Mouse (Mus musculus) liver, embryonic 15.5 days (tissue): ENCODE results near the gene Uvrag. TPM values are rescaled to one million over a fixed set of nuclear protein-coding genes. Genes with fewer than 3 reads are reported as not detected.
"Not testable (repeated sequence)": the region's sequence is repeated elsewhere in the genome, so short reads cannot be mapped to it uniquely, and the experiment has no call there.

ENCODE experiments used
- ATAC-seq: fragments of 200-750 bp; cut with Nextera tagmentation; 2 replicates; pipeline ENCODE4 v1.8.0; 2017; ENCODE audit warnings: moderate number of reproducible peaks, mild to moderate bottlenecking, moderate library complexity; ENCODE audit not compliant: insufficient read depth
- H3K27ac ChIP-seq: fragments of 300-500 bp; sonication (generic); replicated peaks from 2 replicates; pipeline ENCODE4 v1.5.1; 2015; ENCODE audit warnings: mild to moderate bottlenecking, inconsistent platforms
- H3K27me3 ChIP-seq: fragments of 300-500 bp; sonication (generic); 2 replicates; pipeline ENCODE4 v1.6.1; 2015; ENCODE audit warnings: mild to moderate bottlenecking, inconsistent platforms
- H3K36me3 ChIP-seq: fragments of 300-500 bp; sonication (generic); replicated peaks from 2 replicates; pipeline ENCODE4 v1.6.1; 2015; ENCODE audit warnings: moderate library complexity, mild to moderate bottlenecking, inconsistent platforms
- H3K4me1 ChIP-seq: fragments of 300-500 bp; sonication (generic); replicated peaks from 2 replicates; pipeline ENCODE4 v1.6.1; 2015; ENCODE audit warnings: inconsistent platforms
- H3K4me2 ChIP-seq: fragments of 300-500 bp; sonication (generic); 2 replicates; pipeline ENCODE4 v1.6.1; 2015; ENCODE audit warnings: moderate library complexity, mild to moderate bottlenecking, inconsistent platforms
- H3K4me3 ChIP-seq: fragments of 300-500 bp; sonication (generic); replicated peaks from 2 replicates; pipeline ENCODE4 v1.5.1; 2015; ENCODE audit warnings: mild to moderate bottlenecking, inconsistent platforms
- H3K9ac ChIP-seq: fragments of 300-500 bp; sonication (generic); 2 replicates; pipeline ENCODE4 v1.6.1; 2015; ENCODE audit warnings: moderate library complexity, mild to moderate bottlenecking, inconsistent platforms
- H3K9me3 ChIP-seq: fragments of 300-500 bp; sonication (generic); replicated peaks from 2 replicates; pipeline ENCODE4 v1.6.1; 2016; ENCODE audit warnings: inconsistent platforms
- WGBS: fragments of 180-500 bp; shearing (Covaris S2); methylation state at CpG from one replicate; pipeline ENCODE4 v1.1.7; 2015; ENCODE audit warnings: mixed read lengths; ENCODE audit not compliant: insufficient replicate concordance; 5-methylcytosine and 5-hydroxymethylcytosine counted together
- polyA plus RNA-seq: library from polyadenylated mRNA; unstranded; fragments of >200 nt; fragmentation: Nextera tagmentation; extraction: Ambion mirVana; gene quantifications from 2 replicates; pipeline ENCODE4 v1.2.1, GENCODE M21; 2015

Gene Uvrag
- polyA plus RNA-seq, 1 experiment from 2014 or later = 8.3 TPM

- Histone ChIP-seq H3K36me3 (peaks cover 4% of the 10 kb centered on the region), H3K4me3 (no peak overlapping the region), H3K27me3 (no peaks in the 10 kb centered on the region), H3K27ac (no peak overlapping the region), H3K9me3 (no peaks in the 10 kb centered on the region), H3K4me1 (no peaks in the 10 kb centered on the region), H3K9ac (no peak overlapping the region), H3K4me2 (no peak overlapping the region)
- ATAC-seq = no peak
- WGBS = 63% methylated on average over 12 of the region's 12 CpGs
Measured at GRCm38 (mm10) chr7:98976839-98977457, 164.0 kb downstream of the Uvrag start.

GRCm38 (mm10) chr7:98974590-98974989, 166.4 kb downstream of the Uvrag start:
- H3K4me1 ChIP-seq = no peaks in the 10 kb centered on the region
- no peak for ATAC-seq
- H3K9ac ChIP-seq = no peak overlapping the region
- WGBS = 70% methylated on average over 4 of the region's 4 CpGs
- no peaks in the 10 kb centered on the region for H3K27me3 ChIP-seq
- no peaks in the 10 kb centered on the region for H3K9me3 ChIP-seq
- no peak overlapping the region for H3K4me3 ChIP-seq
- H3K27ac ChIP-seq = no peak overlapping the region
- no peak overlapping the region for H3K4me2 ChIP-seq
- peaks cover 4% of the 10 kb centered on the region for H3K36me3 ChIP-seq

- Histone ChIP-seq H3K9me3 (no peaks in the 10 kb centered on the region), H3K27me3 (no peaks in the 10 kb centered on the region), H3K9ac (no peak overlapping the region), H3K27ac (no peak overlapping the region), H3K4me3 (no peak overlapping the region), H3K4me1 (no peaks in the 10 kb centered on the region), H3K36me3 (no peaks in the 10 kb centered on the region), H3K4me2 (no peak overlapping the region)
- 65% methylated on average over 5 of the region's 5 CpGs for WGBS
- no peak for ATAC-seq
Measured at GRCm38 (mm10) chr7:98970721-98971120, 170.2 kb downstream of the Uvrag start.

GRCm38 (mm10) chr7:98968741-98969395, 172.1 kb downstream of the Uvrag start:
- 74% methylated on average over 8 of the region's 8 CpGs for WGBS

GRCm38 (mm10) chr7:98968082-98968674, 172.8 kb downstream of the Uvrag start:
- H3K4me2 ChIP-seq = no peak overlapping the region
- ATAC-seq = no peak
- H3K27ac ChIP-seq = no peak overlapping the region
- 53% methylated on average over 16 of the region's 16 CpGs for WGBS
- H3K9ac ChIP-seq = no peak overlapping the region
- H3K9me3 ChIP-seq = no peaks in the 10 kb centered on the region
- no peaks in the 10 kb centered on the region for H3K36me3 ChIP-seq
- H3K27me3 ChIP-seq = no peaks in the 10 kb centered on the region
- peaks cover 1% of the 10 kb centered on the region for H3K4me1 ChIP-seq
- no peak overlapping the region for H3K4me3 ChIP-seq

More at GRCm38 (mm10) chr7:98968741-98969395, 172.1 kb downstream of the Uvrag start:
- Histone ChIP-seq H3K4me3 (no peak overlapping the region), H3K4me1 (no peaks in the 10 kb centered on the region), H3K4me2 (no peak overlapping the region), H3K9me3 (no peaks in the 10 kb centered on the region), H3K27ac (no peak overlapping the region), H3K27me3 (no peaks in the 10 kb centered on the region), H3K36me3 (no peaks in the 10 kb centered on the region), H3K9ac (no peak overlapping the region)
- no peak for ATAC-seq

- Histone ChIP-seq H3K4me3 (no peak overlapping the region), H3K4me2 (no peak overlapping the region), H3K9me3 (no peaks in the 10 kb centered on the region), H3K4me1 (peaks cover 6% of the 10 kb centered on the region), H3K36me3 (no peaks in the 10 kb centered on the region), H3K27ac (no peak overlapping the region), H3K9ac (no peak overlapping the region), H3K27me3 (no peaks in the 10 kb centered on the region)
- WGBS = 68% methylated on average over 7 of the region's 7 CpGs
- ATAC-seq = no peak
Measured at GRCm38 (mm10) chr7:98967672-98968071, 173.3 kb downstream of the Uvrag start.

- H3K4me1 ChIP-seq, H3K9ac ChIP-seq, H3K27ac ChIP-seq, H3K9me3 ChIP-seq, H3K27me3 ChIP-seq, H3K36me3 ChIP-seq, ATAC-seq, H3K4me3 ChIP-seq, H3K4me2 ChIP-seq: not testable (repeated sequence)
- 83% methylated on average over 13 of the region's 13 CpGs for WGBS
Measured at GRCm38 (mm10) chr7:98963581-98963980, 177.4 kb downstream of the Uvrag start.

- H3K4me1 ChIP-seq = peaks cover 8% of the 10 kb centered on the region
- H3K27me3 ChIP-seq = no peaks in the 10 kb centered on the region
- no peak overlapping the region for H3K4me2 ChIP-seq
- no peak overlapping the region for H3K27ac ChIP-seq
- no peak overlapping the region for H3K9ac ChIP-seq
- H3K36me3 ChIP-seq = no peaks in the 10 kb centered on the region
- H3K9me3 ChIP-seq = no peaks in the 10 kb centered on the region
- no peak overlapping the region for H3K4me3 ChIP-seq
- WGBS = 28% methylated on average over 13 of the region's 13 CpGs
- 0 out of 2 replicates have a peak, but pooled peaks have one; percentile 37 for ATAC-seq
Measured at GRCm38 (mm10) chr7:98962547-98963311, 178.2 kb downstream of the Uvrag start.

- 76% methylated on average over 11 of the region's 11 CpGs for WGBS
- Histone ChIP-seq H3K36me3 (no peaks in the 10 kb centered on the region), H3K9me3 (no peaks in the 10 kb centered on the region), H3K4me3 (no peak overlapping the region), H3K4me2 (no peak overlapping the region), H3K27me3 (no peaks in the 10 kb centered on the region), H3K9ac (no peak overlapping the region), H3K27ac (no peak overlapping the region), H3K4me1 (peaks cover 8% of the 10 kb centered on the region)
- no peak for ATAC-seq
Measured at GRCm38 (mm10) chr7:98962074-98962473, 178.9 kb downstream of the Uvrag start.

GRCm38 (mm10) chr7:98960274-98960673, 180.7 kb downstream of the Uvrag start:
- Histone ChIP-seq H3K27me3 (no peaks in the 10 kb centered on the region), H3K36me3 (no peaks in the 10 kb centered on the region)

GRCm38 (mm10) chr7:98959246-98959645, 181.7 kb downstream of the Uvrag start:
- no peak overlapping the region for H3K4me3 ChIP-seq
- no peak overlapping the region for H3K9ac ChIP-seq
- no peak overlapping the region for H3K27ac ChIP-seq
- H3K9me3 ChIP-seq = no peaks in the 10 kb centered on the region
- 65% methylated on average over 5 of the region's 5 CpGs for WGBS
- no peak for ATAC-seq
- H3K4me1 ChIP-seq = peaks cover 8% of the 10 kb centered on the region
- H3K4me2 ChIP-seq = no peak overlapping the region
- no peaks in the 10 kb centered on the region for H3K36me3 ChIP-seq
- H3K27me3 ChIP-seq = no peaks in the 10 kb centered on the region

More at GRCm38 (mm10) chr7:98960274-98960673, 180.7 kb downstream of the Uvrag start:
- Histone ChIP-seq H3K9ac (no peak overlapping the region), H3K4me3 (no peak overlapping the region), H3K27ac (no peak overlapping the region), H3K4me2 (no peak overlapping the region), H3K4me1 (peaks cover 8% of the 10 kb centered on the region), H3K9me3 (no peaks in the 10 kb centered on the region)
- no peak for ATAC-seq
- 78% methylated on average over 8 of the region's 8 CpGs for WGBS
